Mouse (Mus musculus) intestine, postnatal 0 days (tissue): ENCODE measurements around the gene Scpep1. TPM values are rescaled to one million over a fixed set of nuclear protein-coding genes. Genes with fewer than 3 reads are reported as not detected.

Source experiments
- ATAC-seq: fragments of 200-750 bp; cut with Nextera tagmentation; 2 replicates; pipeline ENCODE4 v1.8.0; 2017; ENCODE audit warnings: mild to moderate bottlenecking, moderate TSS enrichment, moderate library complexity
- H3K27ac ChIP-seq: fragments of 300-500 bp; sonication (generic); 2 replicates; pipeline ENCODE4 v1.5.1; 2014; ENCODE audit warnings: mild to moderate bottlenecking, low read depth, low read length, moderate library complexity
- H3K27me3 ChIP-seq: fragments of 300-500 bp; sonication (generic); replicated peaks from 2 replicates; pipeline ENCODE4 v1.6.1; 2014; ENCODE audit warnings: low read length, mixed read lengths; ENCODE audit not compliant: control insufficient read depth, insufficient read depth
- H3K36me3 ChIP-seq: fragments of 300-500 bp; sonication (generic); 2 replicates; pipeline ENCODE4 v1.6.1; 2014; ENCODE audit warnings: mild to moderate bottlenecking, moderate library complexity; ENCODE audit not compliant: control insufficient read depth, insufficient read depth
- H3K4me1 ChIP-seq: fragments of 300-500 bp; sonication (generic); replicated peaks from 2 replicates; pipeline ENCODE4 v1.6.1; 2014; ENCODE audit warnings: antibody characterized with exemption, low read length, mixed read lengths; ENCODE audit not compliant: control insufficient read depth, insufficient read depth
- H3K4me2 ChIP-seq: fragments of 300-500 bp; sonication (generic); replicated peaks from 2 replicates; pipeline ENCODE4 v1.6.1; 2014; ENCODE audit warnings: low read depth, mild to moderate bottlenecking, moderate library complexity
- H3K4me3 ChIP-seq: fragments of 300-500 bp; sonication (generic); 2 replicates; pipeline ENCODE4 v1.5.1; 2014; ENCODE audit warnings: low read depth, low read length
- H3K9ac ChIP-seq: fragments of 300-500 bp; sonication (generic); 2 replicates; pipeline ENCODE4 v1.6.1; 2014; ENCODE audit warnings: mild to moderate bottlenecking, low read depth, low read length
- H3K9me3 ChIP-seq: fragments of 300-500 bp; sonication (generic); 2 replicates; pipeline ENCODE4 v1.6.1; 2016; ENCODE audit warnings: mixed run types; ENCODE audit not compliant: control insufficient read depth
- CTCF ChIP-seq: sonication (generic); IDR thresholded peaks from 2 replicates; pipeline ENCODE4 v1.5.1; 2016; ENCODE audit warnings: low read depth, mild to moderate bottlenecking, control low read depth, antibody characterized with exemption, moderate library complexity
- WGBS: fragments of 180-500 bp; shearing (Covaris S2); extraction: QIAGEN DNeasy Blood & Tissue Kit; methylation state at CpG from one replicate; pipeline ENCODE4 v1.1.7; 2014; 5-methylcytosine and 5-hydroxymethylcytosine counted together
- polyA plus RNA-seq: library from polyadenylated mRNA; unstranded; fragments of >200 nt; fragmentation: Nextera tagmentation; extraction: Ambion mirVana; gene quantifications from 2 replicates; pipeline ENCODE4 v1.2.1, GENCODE M21; 2015

Gene Scpep1
- polyA plus RNA-seq, 1 experiment from 2014 or later: 191 TPM

DNA sequence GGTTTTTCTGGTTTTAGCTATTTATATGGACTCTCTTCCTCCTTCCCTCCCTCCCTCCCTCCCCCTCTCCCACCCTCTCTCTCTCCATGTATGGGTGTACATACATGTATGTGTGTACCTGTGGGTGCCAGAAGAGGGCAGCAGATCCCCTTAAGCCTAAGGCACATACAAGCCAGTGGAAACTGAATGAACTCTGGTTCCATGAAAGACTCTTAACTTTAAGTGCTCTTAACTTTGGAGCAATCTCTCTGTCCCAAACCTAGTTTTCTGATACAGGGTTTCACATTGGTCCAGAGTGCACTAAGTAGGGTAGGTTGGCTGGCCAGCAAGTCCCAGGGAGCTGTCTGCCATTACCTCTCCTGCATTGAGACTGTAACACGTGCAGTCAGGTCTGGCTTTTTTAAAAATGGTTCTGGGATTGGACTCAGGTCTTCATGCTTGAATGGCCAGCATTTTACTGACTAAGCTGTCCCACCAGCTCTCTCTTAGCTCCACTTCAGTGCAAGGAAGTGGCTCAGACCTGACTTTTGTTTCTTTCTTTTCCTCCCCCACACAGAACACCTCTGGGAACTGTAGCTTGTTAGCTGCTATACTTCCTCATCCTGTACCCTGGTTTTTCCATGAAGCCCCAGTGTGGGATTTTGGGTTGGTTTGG is 46.6 kb downstream of the Scpep1 start:
- Histone ChIP-seq H3K4me2 (no peak overlapping the region), H3K27ac (no peak overlapping the region), H3K4me1 (no peaks in the 10 kb centered on the region; the same call in 1 of the 2 replicates), H3K4me3 (no peak overlapping the region), H3K9me3 (no peaks in the 10 kb centered on the region), H3K9ac (no peak overlapping the region), H3K36me3 (no peaks in the 10 kb centered on the region), H3K27me3 (no peaks in the 10 kb centered on the region)
- TF ChIP-seq CTCF: peak; percentile 80
- peak; percentile 82 for ATAC-seq
- 100% methylated on average over 1 of the region's 1 CpGs for WGBS

DNA sequence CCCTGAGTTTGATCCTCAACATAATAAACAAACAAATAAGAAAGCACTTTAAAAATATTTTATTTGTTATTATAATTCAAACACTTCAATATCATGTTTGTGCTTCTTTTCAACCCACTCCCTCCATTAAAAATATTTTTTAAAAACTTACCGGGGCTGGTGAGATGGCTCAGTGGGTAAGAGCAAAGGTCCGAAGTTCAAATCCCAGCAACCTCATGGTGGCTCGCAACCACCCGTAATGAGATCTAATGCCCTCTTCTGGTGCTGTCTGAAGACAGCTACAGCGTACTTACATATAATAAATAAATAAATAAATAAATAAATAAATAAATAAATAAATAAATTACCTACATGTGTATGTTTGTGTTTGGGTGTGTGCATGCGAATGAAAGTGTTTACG is 47.4 kb downstream of the Scpep1 start:
- 95% methylated on average over 7 of the region's 7 CpGs for WGBS
- no peak overlapping the region for H3K9ac ChIP-seq
- no peak for TF ChIP-seq CTCF

DNA sequence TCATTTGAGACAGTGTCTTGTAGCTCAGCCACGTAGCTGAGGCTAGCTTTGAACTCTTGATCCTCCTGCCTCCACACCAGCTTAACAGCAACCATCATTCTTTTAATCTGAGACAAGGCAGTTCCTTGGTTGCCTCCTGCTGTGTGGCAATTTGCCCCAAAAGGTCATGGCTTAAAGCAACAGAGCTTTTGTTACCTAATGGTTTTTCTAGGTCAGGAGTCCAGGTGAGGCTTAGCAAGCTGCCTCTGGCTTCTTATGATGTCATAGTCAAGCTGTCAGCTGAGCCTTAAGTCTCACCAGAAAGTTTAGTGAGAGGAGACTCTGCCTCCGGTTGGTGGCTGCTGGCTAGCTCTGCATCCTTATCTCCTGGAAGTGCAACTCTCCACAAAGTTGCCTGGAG is 49.6 kb downstream of the Scpep1 start:
- no peak for ATAC-seq
- H3K9me3 ChIP-seq: no peaks in the 10 kb centered on the region
- H3K4me3 ChIP-seq: no peak overlapping the region
- H3K27me3 ChIP-seq: no peaks in the 10 kb centered on the region
- peaks cover 3% of the 10 kb centered on the region; the same call in 1 of the 2 replicates for H3K4me1 ChIP-seq
- H3K27ac ChIP-seq: no peak overlapping the region
- no peak overlapping the region for H3K9ac ChIP-seq
- WGBS: 36% methylated on average over 2 of the region's 2 CpGs
- no peak for TF ChIP-seq CTCF
- no peak overlapping the region for H3K4me2 ChIP-seq
- H3K36me3 ChIP-seq: no peaks in the 10 kb centered on the region

More for the DNA sequence above, 47.4 kb downstream of the Scpep1 start:
- H3K4me3 ChIP-seq: no peak overlapping the region
- H3K4me2 ChIP-seq: no peak overlapping the region
- H3K9me3 ChIP-seq: no peaks in the 10 kb centered on the region
- no peaks in the 10 kb centered on the region; the same call in 1 of the 2 replicates for H3K4me1 ChIP-seq
- ATAC-seq: no peak
- no peak overlapping the region for H3K27ac ChIP-seq
- H3K27me3 ChIP-seq: no peaks in the 10 kb centered on the region
- H3K36me3 ChIP-seq: no peaks in the 10 kb centered on the region

DNA sequence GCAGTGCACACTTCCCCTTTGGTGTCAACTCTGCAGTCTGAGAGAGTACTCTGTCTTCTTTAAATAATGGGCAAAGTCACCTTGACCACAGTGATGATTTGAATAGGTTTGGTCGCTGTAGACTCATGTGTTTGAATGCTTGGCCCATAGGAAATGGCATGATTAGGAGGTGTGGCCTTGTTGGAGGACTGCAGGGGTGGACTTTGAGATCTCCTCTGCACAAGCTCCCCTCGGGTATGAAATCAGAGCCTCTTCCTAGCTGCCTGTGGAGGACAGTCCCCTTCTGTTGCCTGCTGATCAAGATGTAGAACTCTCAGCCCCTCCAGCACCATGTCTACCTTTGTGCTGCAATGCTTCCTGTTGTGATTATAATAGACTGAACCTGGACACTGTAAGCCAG is 51.2 kb downstream of the Scpep1 start:
- Histone ChIP-seq H3K4me1 (peaks cover 3% of the 10 kb centered on the region; the same call in 1 of the 2 replicates), H3K27me3 (no peaks in the 10 kb centered on the region), H3K27ac (no peak overlapping the region), H3K9me3 (no peaks in the 10 kb centered on the region), H3K4me2 (no peak overlapping the region), H3K4me3 (no peak overlapping the region), H3K36me3 (no peaks in the 10 kb centered on the region), H3K9ac (no peak overlapping the region)
- peak; percentile 62; the same call in 1 of the 2 replicates for ATAC-seq
- 20% methylated on average over 2 of the region's 2 CpGs for whole genome bisulfite sequencing
- TF ChIP-seq CTCF: no peak

DNA sequence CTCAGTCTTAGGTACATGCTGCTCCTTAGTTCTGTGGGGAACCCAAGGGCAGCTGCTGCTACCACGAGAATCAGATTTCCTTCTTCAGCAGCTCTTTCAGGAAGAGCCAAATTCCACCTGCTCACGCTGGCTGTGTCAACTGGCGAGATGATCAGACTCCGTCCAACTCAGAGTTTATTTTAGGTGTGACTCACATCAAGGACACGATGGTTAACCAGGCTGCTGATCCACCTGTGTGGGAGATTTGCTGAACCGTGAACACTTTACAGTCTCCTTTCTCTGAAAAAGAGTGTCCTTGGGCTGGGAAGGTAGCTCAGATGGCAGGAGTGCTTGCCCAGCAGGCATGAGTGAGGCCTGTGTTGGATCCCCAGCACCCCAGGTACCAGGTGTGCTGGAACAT is 52.5 kb downstream of the Scpep1 start:
- 44% methylated on average over 6 of the region's 6 CpGs for WGBS
- no peak for TF ChIP-seq CTCF
- no peak overlapping the region for H3K4me2 ChIP-seq

DNA sequence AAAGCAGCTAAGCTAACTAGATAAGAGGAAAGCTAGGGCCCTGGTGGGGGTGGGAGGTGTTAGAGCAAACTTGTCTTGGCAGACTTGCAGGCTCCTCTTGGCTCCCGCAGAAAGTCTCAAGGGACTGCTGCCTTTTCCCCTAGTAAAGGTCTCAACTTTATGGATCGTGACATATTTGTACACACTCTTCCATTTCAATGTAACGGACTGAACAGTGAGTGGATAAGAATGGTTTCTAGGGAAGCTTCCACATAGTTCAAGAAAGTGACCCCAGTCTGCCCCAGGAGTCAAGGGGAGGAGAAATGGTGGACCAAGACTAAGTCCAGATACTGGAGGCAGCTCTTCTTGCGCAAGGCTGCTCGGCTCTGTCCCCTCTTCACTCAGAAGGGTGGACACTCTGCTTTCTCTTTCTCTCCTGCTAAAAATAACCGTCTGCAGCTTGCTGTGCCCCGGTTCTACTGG is 53.9 kb downstream of the Scpep1 start:
- Histone ChIP-seq H3K4me1 (peaks cover 8% of the 10 kb centered on the region; the same call in 1 of the 2 replicates), H3K4me2 (no peak overlapping the region), H3K4me3 (no peak overlapping the region), H3K27me3 (no peaks in the 10 kb centered on the region), H3K27ac (no peak overlapping the region), H3K36me3 (no peaks in the 10 kb centered on the region), H3K9ac (no peak overlapping the region), H3K9me3 (no peaks in the 10 kb centered on the region)
- no peak for ATAC-seq
- WGBS: 56% methylated on average over 7 of the region's 7 CpGs
- TF ChIP-seq CTCF: no peak

More for the DNA sequence above, 52.5 kb downstream of the Scpep1 start:
- no peaks in the 10 kb centered on the region for H3K36me3 ChIP-seq
- H3K27me3 ChIP-seq: no peaks in the 10 kb centered on the region
- H3K9ac ChIP-seq: no peak overlapping the region
- H3K4me1 ChIP-seq: peaks cover 3% of the 10 kb centered on the region; the same call in 1 of the 2 replicates
- no peak for ATAC-seq
- no peaks in the 10 kb centered on the region for H3K9me3 ChIP-seq
- no peak overlapping the region for H3K4me3 ChIP-seq
- no peak overlapping the region for H3K27ac ChIP-seq
